Mouse (Mus musculus) forebrain, embryonic 16.5 days (tissue): ENCODE results near the gene Farsa. TPM values are rescaled to one million over a fixed set of nuclear protein-coding genes. Genes with fewer than 3 reads are reported as not detected.

Experiments used
- ATAC-seq: fragments of 200-750 bp; cut with Nextera tagmentation; 2 replicates; pipeline ENCODE4 v1.8.0; 2017; ENCODE audit warnings: mild to moderate bottlenecking, moderate library complexity
- H3K27ac ChIP-seq: fragments of 300-500 bp; sonication (generic); 2 replicates; pipeline ENCODE4 v1.5.1; 2014; ENCODE audit warnings: low read length, control low read depth
- H3K27me3 ChIP-seq: fragments of 300-500 bp; sonication (generic); replicated peaks from 2 replicates; pipeline ENCODE4 v1.6.1; 2014; ENCODE audit warnings: low read length; ENCODE audit not compliant: control insufficient read depth, insufficient read depth
- H3K36me3 ChIP-seq: fragments of 300-500 bp; sonication (generic); 2 replicates; pipeline ENCODE4 v1.6.1; 2014; ENCODE audit not compliant: control insufficient read depth, insufficient read depth
- H3K4me1 ChIP-seq: fragments of 300-500 bp; sonication (generic); replicated peaks from 2 replicates; pipeline ENCODE4 v1.6.1; 2014; ENCODE audit warnings: low read length; ENCODE audit not compliant: control insufficient read depth, insufficient read depth
- H3K4me2 ChIP-seq: fragments of 300-500 bp; sonication (generic); 2 replicates; pipeline ENCODE4 v1.6.1; 2014; ENCODE audit warnings: mild to moderate bottlenecking, low read length, control low read depth
- H3K4me3 ChIP-seq: fragments of 300-500 bp; sonication (generic); replicated peaks from 2 replicates; pipeline ENCODE4 v1.5.1; 2014; ENCODE audit warnings: mild to moderate bottlenecking, low read length, control low read depth
- H3K9ac ChIP-seq: fragments of 300-500 bp; sonication (generic); replicated peaks from 2 replicates; pipeline ENCODE4 v1.6.1; 2014; ENCODE audit warnings: low read depth, low read length, control low read depth
- H3K9me3 ChIP-seq: fragments of 300-500 bp; sonication (generic); 2 replicates; pipeline ENCODE4 v1.6.1; 2016; ENCODE audit warnings: low read length; ENCODE audit not compliant: control insufficient read depth
- WGBS: fragments of 180-500 bp; shearing (Covaris S2); extraction: QIAGEN DNeasy Blood & Tissue Kit; methylation state at CpG from one replicate; pipeline ENCODE4 v1.1.7; 2014; 5-methylcytosine and 5-hydroxymethylcytosine counted together
- polyA plus RNA-seq: library from polyadenylated mRNA; unstranded; fragments of >200 nt; fragmentation: Nextera tagmentation; extraction: Ambion mirVana; gene quantifications from 2 replicates; pipeline ENCODE4 v1.2.1, GENCODE M21; 2015

Farsa gene
- polyA plus RNA-seq, 1 experiment from 2014 or later = 126 TPM

DNA sequence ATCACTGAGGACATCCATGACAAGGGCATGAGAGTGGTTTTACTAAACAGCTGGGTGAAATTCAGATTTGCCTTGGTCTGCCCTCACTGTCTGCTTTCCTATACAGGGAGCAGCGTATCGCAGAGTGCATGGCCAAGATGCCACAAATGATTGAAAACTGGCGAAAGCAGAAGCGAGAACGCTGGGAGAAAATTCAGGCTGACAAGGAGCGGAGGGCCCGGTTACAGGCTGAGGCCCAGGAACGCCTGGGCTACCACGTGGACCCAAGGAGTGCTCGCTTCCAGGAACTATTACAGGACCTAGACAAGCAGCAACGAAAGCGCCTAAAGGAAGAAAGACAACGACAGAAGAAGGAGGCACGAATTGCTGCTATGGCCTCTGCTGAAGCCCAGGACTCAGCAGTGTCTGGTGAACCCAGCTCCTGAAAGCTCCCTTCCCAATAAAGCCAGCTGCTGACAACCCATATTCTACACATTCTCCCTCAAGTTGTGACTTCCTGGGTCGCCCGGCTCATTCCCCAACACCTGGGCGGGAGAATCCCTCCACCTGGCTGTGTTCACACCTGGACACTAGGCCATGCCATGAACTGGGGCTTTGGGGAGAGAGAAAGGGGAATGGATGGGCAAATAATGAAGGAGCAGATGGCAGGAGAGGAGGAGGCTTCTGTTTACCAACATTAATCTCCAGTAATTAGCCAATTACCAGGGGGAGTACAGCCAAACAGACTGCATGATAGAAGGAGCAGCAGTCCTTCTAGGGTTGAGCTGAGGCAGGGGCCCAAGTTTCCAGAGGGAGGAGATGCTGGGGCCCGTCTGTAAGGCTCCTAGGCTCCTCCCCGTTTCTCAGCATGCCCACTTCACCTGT is 22.6 kb upstream of the Farsa start:
- WGBS = 63% methylated on average over 19 of the region's 19 CpGs
- no peaks in the 10 kb centered on the region for H3K9me3 ChIP-seq
- H3K36me3 ChIP-seq = peaks cover 14% of the 10 kb centered on the region

GRCm38 (mm10) chr8:84834866-84835855 is 21.6 kb upstream of the Farsa start:
- 38% methylated on average over 10 of the region's 10 CpGs for WGBS
- H3K9me3 ChIP-seq = no peaks in the 10 kb centered on the region
- peaks cover 14% of the 10 kb centered on the region for H3K36me3 ChIP-seq
- no peak overlapping the region for H3K9ac ChIP-seq
- peak; percentile 68 for ATAC-seq
- H3K4me2 ChIP-seq = peak overlapping the region; percentile 20
- H3K4me1 ChIP-seq = peaks cover 38% of the 10 kb centered on the region
- peak overlapping the region; percentile 94 for H3K27ac ChIP-seq
- H3K27me3 ChIP-seq = no peaks in the 10 kb centered on the region
- no peak overlapping the region for H3K4me3 ChIP-seq

More for the DNA sequence above, 22.6 kb upstream of the Farsa start:
- peak; percentile 60 for ATAC-seq
- Histone ChIP-seq H3K27me3 (no peaks in the 10 kb centered on the region), H3K27ac (peak overlapping the region; percentile 94), H3K4me2 (peak overlapping the region; percentile 20; the same call in 1 of the 2 replicates), H3K4me1 (peaks cover 34% of the 10 kb centered on the region), H3K4me3 (no peak overlapping the region), H3K9ac (no peak overlapping the region)

DNA sequence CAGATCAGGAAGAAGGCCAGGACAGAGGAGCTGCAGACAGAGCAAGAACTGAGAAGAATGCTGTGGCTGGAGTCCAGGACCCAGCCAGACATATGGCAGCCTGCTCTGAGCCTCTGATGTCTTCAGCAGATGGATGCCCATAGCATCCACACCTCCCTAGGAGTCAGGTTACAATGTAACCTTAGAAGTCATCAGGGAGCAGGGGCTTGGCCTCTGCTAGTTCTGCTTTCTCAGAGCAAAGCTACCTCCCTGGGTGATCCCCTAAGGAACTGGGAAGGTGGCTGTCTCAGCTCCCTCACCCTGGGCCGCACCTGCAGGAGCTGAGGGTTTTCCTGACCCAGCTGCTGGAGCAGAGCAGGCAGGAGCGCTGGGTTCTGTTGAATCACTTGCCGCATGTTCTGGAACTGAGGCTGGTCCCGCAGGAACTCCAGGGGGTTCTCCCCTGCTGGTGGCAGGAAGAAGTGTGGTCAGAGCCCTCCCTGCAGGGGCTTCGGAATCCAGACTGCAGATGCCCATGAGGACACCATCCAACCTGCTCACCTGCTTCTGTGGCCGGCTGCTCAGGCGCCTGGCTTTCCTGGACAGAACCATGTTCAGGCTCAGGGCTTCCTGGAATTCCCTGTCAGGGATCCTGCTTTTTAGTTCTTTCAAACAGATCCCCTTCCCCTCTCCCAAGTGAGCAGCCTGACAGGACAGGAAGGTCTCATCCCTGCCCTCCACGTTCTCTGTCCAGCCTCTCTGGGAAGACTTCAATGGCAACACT is 19.5 kb upstream of the Farsa start:
- H3K27me3 ChIP-seq = no peaks in the 10 kb centered on the region
- H3K4me1 ChIP-seq = peaks cover 38% of the 10 kb centered on the region
- ATAC-seq = no peak
- no peak overlapping the region for H3K27ac ChIP-seq
- H3K9ac ChIP-seq = no peak overlapping the region
- WGBS = 75% methylated on average over 8 of the region's 8 CpGs
- no peak overlapping the region for H3K4me3 ChIP-seq
- H3K9me3 ChIP-seq = no peaks in the 10 kb centered on the region
- H3K4me2 ChIP-seq = no peak overlapping the region
- H3K36me3 ChIP-seq = peaks cover 21% of the 10 kb centered on the region

GRCm38 (mm10) chr8:84837912-84838470 is 18.8 kb upstream of the Farsa start:
- peaks cover 41% of the 10 kb centered on the region for H3K4me1 ChIP-seq
- H3K9ac ChIP-seq = no peak overlapping the region
- no peak for ATAC-seq
- peaks cover 28% of the 10 kb centered on the region for H3K36me3 ChIP-seq
- WGBS = 84% methylated on average over 15 of the region's 15 CpGs
- H3K27ac ChIP-seq = no peak overlapping the region
- H3K27me3 ChIP-seq = no peaks in the 10 kb centered on the region
- no peaks in the 10 kb centered on the region for H3K9me3 ChIP-seq
- no peak overlapping the region for H3K4me3 ChIP-seq
- H3K4me2 ChIP-seq = no peak overlapping the region

DNA sequence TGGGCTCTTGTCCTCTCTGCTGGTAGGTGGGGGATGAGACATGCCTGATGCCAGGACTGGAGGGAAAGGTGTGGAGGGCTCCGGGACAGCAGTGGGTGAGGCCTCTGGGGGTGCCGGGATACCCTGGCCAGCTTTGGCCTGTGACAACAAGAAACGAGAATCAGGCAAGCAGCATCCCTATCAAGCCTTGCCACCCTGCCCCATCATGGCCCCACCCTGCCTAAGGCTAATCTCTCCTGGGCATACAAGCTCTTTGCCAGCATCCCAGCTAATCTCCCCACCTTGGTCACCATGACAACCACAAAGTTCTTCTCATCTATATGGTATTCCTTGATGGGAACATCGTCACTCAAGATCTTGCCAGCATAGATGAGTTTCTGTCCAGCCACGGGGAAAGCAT is 18.3 kb upstream of the Farsa start:
- 87% methylated on average over 5 of the region's 5 CpGs for WGBS
- Histone ChIP-seq H3K27ac (no peak overlapping the region), H3K9ac (no peak overlapping the region), H3K27me3 (no peaks in the 10 kb centered on the region), H3K4me2 (no peak overlapping the region), H3K36me3 (peaks cover 33% of the 10 kb centered on the region), H3K9me3 (no peaks in the 10 kb centered on the region), H3K4me1 (peaks cover 38% of the 10 kb centered on the region), H3K4me3 (no peak overlapping the region)
- no peak for ATAC-seq

- Histone ChIP-seq H3K4me1 (peaks cover 36% of the 10 kb centered on the region), H3K9ac (no peak overlapping the region), H3K9me3 (no peaks in the 10 kb centered on the region)
Observed at GRCm38 (mm10) chr8:84839411-84839810, 17.4 kb upstream of the Farsa start.

DNA sequence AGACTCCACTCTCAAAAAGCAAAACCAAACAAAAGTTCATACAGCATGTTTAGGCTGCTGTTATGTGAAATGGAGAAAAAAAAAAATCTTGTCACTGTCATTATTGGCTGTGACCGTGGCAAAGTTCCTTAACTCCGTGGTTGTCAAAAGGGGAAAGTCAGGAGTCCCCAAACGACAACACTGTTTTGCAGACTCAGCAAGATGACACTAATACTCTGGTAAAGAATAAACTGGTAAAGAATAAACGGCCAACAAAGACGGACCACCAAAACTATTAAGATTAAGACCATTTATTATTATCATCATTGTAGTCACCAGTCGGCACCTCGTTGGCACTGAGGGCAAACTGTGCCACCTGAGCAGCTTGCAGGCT is 16.9 kb upstream of the Farsa start:
- peak overlapping the region; percentile 88 for H3K9ac ChIP-seq
- ATAC-seq = no peak
- peak overlapping the region; percentile 76 for H3K4me3 ChIP-seq
- H3K9me3 ChIP-seq = no peaks in the 10 kb centered on the region
- H3K4me2 ChIP-seq = peak overlapping the region; percentile 73
- peaks cover 36% of the 10 kb centered on the region for H3K4me1 ChIP-seq
- peaks cover 46% of the 10 kb centered on the region for H3K36me3 ChIP-seq
- no peaks in the 10 kb centered on the region for H3K27me3 ChIP-seq
- peak overlapping the region; percentile 79 for H3K27ac ChIP-seq
- 5% methylated on average over 7 of the region's 7 CpGs for WGBS

More at GRCm38 (mm10) chr8:84839411-84839810, 17.4 kb upstream of the Farsa start:
- 94% methylated on average over 2 of the region's 2 CpGs for WGBS
- H3K4me3 ChIP-seq = peak overlapping the region; percentile 76
- peak overlapping the region; percentile 73 for H3K4me2 ChIP-seq
- ATAC-seq = no peak
- peaks cover 41% of the 10 kb centered on the region for H3K36me3 ChIP-seq
- H3K27me3 ChIP-seq = no peaks in the 10 kb centered on the region
- no peak overlapping the region for H3K27ac ChIP-seq

- peak within 1 kb of the TSS; percentile 73 for H3K4me2 ChIP-seq
- no peaks in the 10 kb centered on the region for H3K9me3 ChIP-seq
- peak within 1 kb of the TSS; percentile 88 for H3K9ac ChIP-seq
- peak within 1 kb of the TSS; percentile 79 for H3K27ac ChIP-seq
- no peaks in the 10 kb centered on the region for H3K27me3 ChIP-seq
- H3K4me3 ChIP-seq = peak within 1 kb of the TSS; percentile 76
- WGBS = under 1% methylated on average over 47 of the region's 55 CpGs
- peak; percentile 96 for ATAC-seq
- H3K36me3 ChIP-seq = peaks cover 46% of the 10 kb centered on the region
- H3K4me1 ChIP-seq = peaks cover 36% of the 10 kb centered on the region
Observed at GRCm38 (mm10) chr8:84840248-84840999, 16.4 kb upstream of the Farsa start, which contains the start of gene Rad23a. Gene Rad23a (minus strand): TSS chr8:84840665.
